Mouse (Mus musculus) brain, embryonic 14.5 days (tissue): ENCODE measurements around the gene Lsm6.

Source experiments
- CTCF ChIP-seq: fragments of 200-500 bp; IDR thresholded peaks from 2 replicates; pipeline ENCODE4 v1.5.1; 2012; ENCODE audit warnings: inconsistent platforms, mild to moderate bottlenecking, moderate library complexity, borderline replicate concordance; ENCODE audit not compliant: insufficient read depth, insufficient read length; ENCODE audit errors: extremely low read depth
- POLR2A ChIP-seq: fragments of 200-500 bp; IDR thresholded peaks from 2 replicates; pipeline ENCODE4 v1.6.1; 2012; ENCODE audit warnings: mild to moderate bottlenecking, inconsistent platforms, borderline replicate concordance; ENCODE audit not compliant: poor library complexity, insufficient read depth, insufficient read length, severe bottlenecking; ENCODE audit errors: extremely low read depth

GRCm38 (mm10) chr8:78820673-78821310, at the start of gene Lsm6:
- TF ChIP-seq CTCF: no peak
- TF ChIP-seq POLR2A: peak; percentile 52; the same call in 1 of the 2 replicates
